Mouse (Mus musculus) MEL (cell line): ENCODE data around the gene Selenoo.

Experiments
- E2F4 ChIP-seq: IDR thresholded peaks from 2 replicates; pipeline ENCODE4 v1.6.1; 2011; ENCODE audit warnings: low read depth, low read length, improper control_type of control experiment, borderline replicate concordance
- EP300 ChIP-seq, 2 experiments: IDR thresholded peaks; 2 replicates each; pipeline ENCODE4 v1.6.1; 2011; ENCODE audit warnings: improper control_type of control experiment in 2 of 2, low read length in 2 of 2, low read depth in 1 of 2, mild to moderate bottlenecking in 1 of 2
- POLR2A ChIP-seq, 2 experiments: IDR thresholded peaks; 2 replicates each; pipeline ENCODE4 v1.6.1; 2011 to 2012; ENCODE audit warnings: low read length in 2 of 2, mild to moderate bottlenecking in 2 of 2, control low read depth in 1 of 2, improper control_type of control experiment in 1 of 2, low read depth in 1 of 2, moderate library complexity in 1 of 2; ENCODE audit not compliant: control insufficient read depth in 1 of 2, insufficient read depth in 1 of 2, poor library complexity in 1 of 2
- POLR2AphosphoS5 ChIP-seq: IDR thresholded peaks from 2 replicates; pipeline ENCODE4 v1.6.1; 2012; ENCODE audit warnings: low read depth, borderline replicate concordance, mild to moderate bottlenecking, inconsistent platforms, low read length, moderate library complexity, mixed read lengths
- TAL1 ChIP-seq: IDR thresholded peaks from 2 replicates; pipeline ENCODE4 v1.6.1; 2012; ENCODE audit warnings: mild to moderate bottlenecking, inconsistent platforms, low read length, moderate library complexity, mixed read lengths
- TCF12 ChIP-seq: IDR thresholded peaks from 2 replicates; pipeline ENCODE4 v1.6.1; 2014; ENCODE audit warnings: low read depth, mild to moderate bottlenecking, inconsistent platforms, low read length, improper control_type of control experiment, moderate library complexity
- USF1 ChIP-seq: IDR thresholded peaks from 2 replicates; pipeline ENCODE4 v1.6.1; 2014; ENCODE audit warnings: low read depth, mild to moderate bottlenecking, inconsistent platforms, low read length, improper control_type of control experiment, moderate library complexity

GRCm38 (mm10) chr15:89058736-89059135 lies 30.1 kb upstream of the Selenoo start:
- no peak for TF ChIP-seq EP300 (IDR thresholded peaks at IDR 0.05; ENCODE audit: low read depth in 1 of 2, low read length in 2 of 2)
- TF ChIP-seq POLR2A (IDR thresholded peaks at IDR 0.05; ENCODE audit: control insufficient read depth in 1 of 2, insufficient read depth in 1 of 2, low read depth in 1 of 2, low read length in 2 of 2, poor library complexity in 1 of 2) = no peak
- TF ChIP-seq POLR2AphosphoS5 = no peak
- TF ChIP-seq TAL1 = no peak
- TF ChIP-seq E2F4 = no peak
- no peak for TF ChIP-seq USF1
- no peak for TF ChIP-seq TCF12
